In genomic region chr8:64769586-64769985, GRCm38 (mm10) we compare ENCODE assay signal across 20 mouse cellular contexts.
"Had no signal": no experiment of that assay in that cellular context is flagged by ENCODE, and none has a peak within 500 bp of the region (broad histone marks: within the 10 kb centered on the region; RNA-seq: fewer than 3 reads in every experiment).

No protein-coding gene starts in this region.

- DNase-seq: liver, postnatal 0 days; lung, adult 2 months; lung, postnatal 14 days; lung, postnatal 36 days; midbrain, embryonic 14.5 days; right cerebral cortex, postnatal 14 days; thymus, adult 2 months; thymus, postnatal 25 days; thymus, postnatal 4 days had no signal

- H3K4me3 ChIP-seq: lung, embryonic 15.5 days; midbrain, embryonic 10.5 days; midbrain, embryonic 12.5 days; myocyte; neural tube, embryonic 13.5 days; neural tube, embryonic 15.5 days; stomach, embryonic 15.5 days had no signal

- ATAC-seq: liver, postnatal 0 days; lung, postnatal 0 days; midbrain, embryonic 16.5 days had no signal

- H3K27ac ChIP-seq: lung, embryonic 15.5 days; macrophage; midbrain, embryonic 10.5 days; midbrain, embryonic 12.5 days; neural tube, embryonic 13.5 days; neural tube, embryonic 15.5 days; stomach, embryonic 15.5 days; stomach, postnatal 0 days had no signal
